Mouse (Mus musculus) urinary bladder, adult 18-20 months (tissue): ENCODE data around the gene Ube2h.

ENCODE experiments used
- DNase-seq, 2 experiments: peaks; one replicate each; pipeline ENCODE4 v3.0.0; 2022; ENCODE audit warnings: low spot score in 2 of 2, mixed read lengths in 2 of 2

Gene Ube2h

GRCm38 (mm10) chr6:30299683-30300082, 4.7 kb downstream of the Ube2h start:
- no peak for DNase-seq

GRCm38 (mm10) chr6:30299116-30299515, 5.2 kb downstream of the Ube2h start:
- no peak for DNase-seq

GRCm38 (mm10) chr6:30292579-30292978, 11.8 kb downstream of the Ube2h start:
- DNase-seq: no peak

GRCm38 (mm10) chr6:30287958-30288357, 16.4 kb downstream of the Ube2h start:
- no peak for DNase-seq

GRCm38 (mm10) chr6:30286642-30287041, 17.7 kb downstream of the Ube2h start:
- no peak for DNase-seq

GRCm38 (mm10) chr6:30284177-30284576, 20.2 kb downstream of the Ube2h start:
- no peak for DNase-seq

GRCm38 (mm10) chr6:30282361-30282760, 22.0 kb downstream of the Ube2h start:
- no peak for DNase-seq

- no peak for DNase-seq
Observed at GRCm38 (mm10) chr6:30278374-30278773, 26.0 kb downstream of the Ube2h start.

- DNase-seq: no peak
Observed at GRCm38 (mm10) chr6:30276882-30277281, 27.5 kb downstream of the Ube2h start.

GRCm38 (mm10) chr6:30276375-30276774, 28.0 kb downstream of the Ube2h start:
- no peak for DNase-seq

GRCm38 (mm10) chr6:30275159-30275847, 29.0 kb downstream of the Ube2h start:
- no peak for DNase-seq

GRCm38 (mm10) chr6:30272911-30273310, 31.4 kb downstream of the Ube2h start:
- no peak for DNase-seq

- no peak for DNase-seq
Observed at GRCm38 (mm10) chr6:30272338-30272905, 31.9 kb downstream of the Ube2h start.

- DNase-seq: no peak
Observed at GRCm38 (mm10) chr6:30269846-30270245, 34.5 kb downstream of the Ube2h start.

GRCm38 (mm10) chr6:30267486-30267885, 36.9 kb downstream of the Ube2h start:
- DNase-seq: no peak

GRCm38 (mm10) chr6:30265402-30265801, 38.9 kb downstream of the Ube2h start:
- no peak for DNase-seq

GRCm38 (mm10) chr6:30263053-30263452, 41.3 kb downstream of the Ube2h start:
- no peak for DNase-seq

- DNase-seq: no peak
Observed at GRCm38 (mm10) chr6:30259271-30259670, 45.1 kb downstream of the Ube2h start.

- no peak for DNase-seq
Observed at GRCm38 (mm10) chr6:30257962-30258361, 46.4 kb downstream of the Ube2h start.

GRCm38 (mm10) chr6:30255846-30256245, 48.5 kb downstream of the Ube2h start:
- DNase-seq: no peak

- no peak for DNase-seq
Observed at GRCm38 (mm10) chr6:30252271-30253010, 51.9 kb downstream of the Ube2h start.

GRCm38 (mm10) chr6:30248708-30249107, 55.6 kb downstream of the Ube2h start:
- no peak for DNase-seq

GRCm38 (mm10) chr6:30245940-30246339, 58.4 kb downstream of the Ube2h start:
- no peak for DNase-seq
